Mouse (Mus musculus) embryonic facial prominence, embryonic 11.5 days (tissue): ENCODE results near the gene Galnt16. TPM values are rescaled to one million over a fixed set of nuclear protein-coding genes. Genes with fewer than 3 reads are reported as not detected.

Source experiments
- ATAC-seq: fragments of 200-750 bp; cut with Nextera tagmentation; replicated peaks from 2 replicates; pipeline ENCODE4 v1.8.0; 2017; ENCODE audit warnings: low read depth; ENCODE audit not compliant: insufficient number of reproducible peaks, low FRiP score, low TSS enrichment
- DNase-seq: peaks from one replicate; pipeline ENCODE4 v3.0.0-alpha.2; 2015; ENCODE audit warnings: low spot score
- H3K27ac ChIP-seq: fragments of 300-500 bp; sonication (generic); replicated peaks from 2 replicates; pipeline ENCODE4 v1.5.1; 2014; ENCODE audit warnings: mild to moderate bottlenecking, low read depth, low read length, control low read depth
- H3K27me3 ChIP-seq: fragments of 300-500 bp; sonication (generic); 2 replicates; pipeline ENCODE4 v1.6.1; 2014; ENCODE audit warnings: mild to moderate bottlenecking, low read length, moderate library complexity, mixed read lengths; ENCODE audit not compliant: control insufficient read depth, insufficient read depth
- H3K36me3 ChIP-seq: fragments of 300-500 bp; sonication (generic); replicated peaks from 2 replicates; pipeline ENCODE4 v1.6.1; 2014; ENCODE audit warnings: low read depth, mild to moderate bottlenecking, low read length, moderate library complexity, mixed read lengths; ENCODE audit not compliant: control insufficient read depth, insufficient read depth
- H3K4me1 ChIP-seq: fragments of 300-500 bp; sonication (generic); 2 replicates; pipeline ENCODE4 v1.6.1; 2014; ENCODE audit warnings: low read length, mixed read lengths; ENCODE audit not compliant: control insufficient read depth, insufficient read depth
- H3K4me2 ChIP-seq: fragments of 300-500 bp; sonication (generic); 2 replicates; pipeline ENCODE4 v1.6.1; 2014; ENCODE audit warnings: low read depth, mild to moderate bottlenecking, control low read depth, low read length, moderate library complexity
- H3K4me3 ChIP-seq: fragments of 300-500 bp; sonication (generic); 2 replicates; pipeline ENCODE4 v1.5.1; 2014; ENCODE audit warnings: low read depth, low read length, control low read depth
- H3K9ac ChIP-seq: fragments of 300-500 bp; sonication (generic); replicated peaks from 2 replicates; pipeline ENCODE4 v1.6.1; 2014; ENCODE audit warnings: mild to moderate bottlenecking, control low read depth, low read length
- H3K9me3 ChIP-seq: fragments of 300-500 bp; sonication (generic); replicated peaks from 2 replicates; pipeline ENCODE4 v1.6.1; 2016; ENCODE audit warnings: mild to moderate bottlenecking, low read length, inconsistent platforms, mixed read lengths; ENCODE audit not compliant: control insufficient read depth
- WGBS: fragments of 180-500 bp; shearing (Covaris S2); extraction: QIAGEN DNeasy Blood & Tissue Kit; methylation state at CpG from one replicate; pipeline ENCODE4 v1.1.7; 2014; 5-methylcytosine and 5-hydroxymethylcytosine counted together
- polyA plus RNA-seq: library from polyadenylated mRNA; unstranded; fragments of >200 nt; fragmentation: Nextera tagmentation; extraction: Ambion mirVana; gene quantifications from 2 replicates; pipeline ENCODE4 v1.2.1, GENCODE M21; 2014

Galnt16 gene
- polyA plus RNA-seq, 1 experiment from 2014 or later: 6.9 TPM

GRCm38 (mm10) chr12:80654659-80655025, 136.6 kb downstream of the Galnt16 start:
- no peaks in the 10 kb centered on the region for H3K4me1 ChIP-seq
- no peaks in the 10 kb centered on the region for H3K36me3 ChIP-seq
- H3K9ac ChIP-seq: no peak overlapping the region
- H3K4me2 ChIP-seq: no peak overlapping the region
- no peak overlapping the region for H3K4me3 ChIP-seq
- ATAC-seq (no peak), DNase-seq (no peak)
- H3K27ac ChIP-seq: no peak overlapping the region
- H3K9me3 ChIP-seq: no peaks in the 10 kb centered on the region
- H3K27me3 ChIP-seq: no peaks in the 10 kb centered on the region
- 86% methylated on average over 3 of the region's 3 CpGs for WGBS

GRCm38 (mm10) chr12:80658661-80659060, 140.6 kb downstream of the Galnt16 start:
- Histone ChIP-seq H3K27me3 (no peaks in the 10 kb centered on the region), H3K27ac (no peak overlapping the region), H3K4me3 (no peak overlapping the region), H3K36me3 (no peaks in the 10 kb centered on the region), H3K4me2 (no peak overlapping the region), H3K4me1 (no peaks in the 10 kb centered on the region), H3K9ac (no peak overlapping the region), H3K9me3 (no peaks in the 10 kb centered on the region)
- WGBS: 87% methylated on average over 6 of the region's 6 CpGs
- DNase-seq (no peak), ATAC-seq (no peak)

GRCm38 (mm10) chr12:80662322-80662721, 144.2 kb downstream of the Galnt16 start:
- no peak for ATAC-seq
- no peak overlapping the region for H3K4me2 ChIP-seq
- no peak overlapping the region for H3K9ac ChIP-seq
- no peak for DNase-seq
- H3K9me3 ChIP-seq: no peaks in the 10 kb centered on the region
- WGBS: 92% methylated on average over 10 of the region's 10 CpGs
- no peaks in the 10 kb centered on the region for H3K36me3 ChIP-seq
- H3K4me1 ChIP-seq: no peaks in the 10 kb centered on the region
- no peaks in the 10 kb centered on the region for H3K27me3 ChIP-seq
- no peak overlapping the region for H3K27ac ChIP-seq
- H3K4me3 ChIP-seq: no peak overlapping the region

- Histone ChIP-seq H3K27ac (no peak overlapping the region), H3K4me2 (no peak overlapping the region), H3K4me1 (no peaks in the 10 kb centered on the region), H3K9me3 (no peaks in the 10 kb centered on the region), H3K36me3 (no peaks in the 10 kb centered on the region), H3K9ac (no peak overlapping the region), H3K27me3 (no peaks in the 10 kb centered on the region), H3K4me3 (no peak overlapping the region)
- DNase-seq (no peak), ATAC-seq (no peak)
- 75% methylated on average over 2 of the region's 2 CpGs for WGBS
These were observed 145.9 kb downstream of the Galnt16 start for GRCm38 (mm10) chr12:80663935-80664334.

- no peaks in the 10 kb centered on the region for H3K36me3 ChIP-seq
- 82% methylated on average over 2 of the region's 2 CpGs for WGBS
- no peak overlapping the region for H3K9ac ChIP-seq
- H3K27ac ChIP-seq: no peak overlapping the region
- no peak for ATAC-seq
- H3K4me3 ChIP-seq: no peak overlapping the region
- no peak overlapping the region for H3K4me2 ChIP-seq
- no peaks in the 10 kb centered on the region for H3K4me1 ChIP-seq
- DNase-seq: no peak
- H3K9me3 ChIP-seq: no peaks in the 10 kb centered on the region
- no peaks in the 10 kb centered on the region for H3K27me3 ChIP-seq
These were observed 150.3 kb downstream of the Galnt16 start for GRCm38 (mm10) chr12:80668391-80668790.

- Histone ChIP-seq H3K27me3 (no peaks in the 10 kb centered on the region), H3K9ac (no peak overlapping the region), H3K9me3 (no peaks in the 10 kb centered on the region), H3K27ac (no peak overlapping the region), H3K4me1 (no peaks in the 10 kb centered on the region), H3K36me3 (no peaks in the 10 kb centered on the region; the same call in 1 of the 2 replicates), H3K4me3 (no peak overlapping the region), H3K4me2 (no peak overlapping the region)
- 22% methylated on average over 3 of the region's 3 CpGs for WGBS
- DNase-seq (peak; percentile 75), ATAC-seq (no peak)
These were observed 155.1 kb downstream of the Galnt16 start for GRCm38 (mm10) chr12:80673170-80673569.

Other genes with a start within 250 kb of the Galnt16 start
- gene Dcaf5, start 81.7 kb upstream of the Galnt16 start, polyA plus RNA-seq: 10.1 and 11.5 TPM in 2 replicates
- gene Exd2, start 55.2 kb upstream of the Galnt16 start, polyA plus RNA-seq: 34.9 and 36.2 TPM in 2 replicates
- 24.0 and 26.6 TPM in 2 replicates for gene Slc39a9, start 125.6 kb downstream of the Galnt16 start, polyA plus RNA-seq
- gene Erh, start 126.1 kb downstream of the Galnt16 start, polyA plus RNA-seq: 328 and 341 TPM in 2 replicates
- gene Plekhd1, start 174.3 kb downstream of the Galnt16 start, polyA plus RNA-seq: 0.67 and 1.8 TPM in 2 replicates
- gene Ccdc177, start 242.4 kb downstream of the Galnt16 start, polyA plus RNA-seq: 1.3 and 1.4 TPM in 2 replicates